Mouse (Mus musculus) liver, adult 2 months (tissue): ENCODE results near the gene Metrn.

Source experiments
- CTCF ChIP-seq: fragments of 200-500 bp; IDR thresholded peaks from 2 replicates; pipeline ENCODE4 v1.5.1; 2011; ENCODE audit warnings: low read depth, low read length, control low read depth
- POLR2A ChIP-seq: fragments of 200-500 bp; IDR thresholded peaks from 2 replicates; pipeline ENCODE4 v1.6.1; 2011; ENCODE audit warnings: low read length, control low read depth; ENCODE audit not compliant: insufficient read depth; ENCODE audit errors: extremely low read depth

- TF ChIP-seq CTCF (no peak), POLR2A (no peak)
These were observed 33.3 kb upstream of the Metrn start for GRCm38 (mm10) chr17:25830200-25830753.
